Mouse (Mus musculus): ENCODE data around the gene C4bp.

DNA sequence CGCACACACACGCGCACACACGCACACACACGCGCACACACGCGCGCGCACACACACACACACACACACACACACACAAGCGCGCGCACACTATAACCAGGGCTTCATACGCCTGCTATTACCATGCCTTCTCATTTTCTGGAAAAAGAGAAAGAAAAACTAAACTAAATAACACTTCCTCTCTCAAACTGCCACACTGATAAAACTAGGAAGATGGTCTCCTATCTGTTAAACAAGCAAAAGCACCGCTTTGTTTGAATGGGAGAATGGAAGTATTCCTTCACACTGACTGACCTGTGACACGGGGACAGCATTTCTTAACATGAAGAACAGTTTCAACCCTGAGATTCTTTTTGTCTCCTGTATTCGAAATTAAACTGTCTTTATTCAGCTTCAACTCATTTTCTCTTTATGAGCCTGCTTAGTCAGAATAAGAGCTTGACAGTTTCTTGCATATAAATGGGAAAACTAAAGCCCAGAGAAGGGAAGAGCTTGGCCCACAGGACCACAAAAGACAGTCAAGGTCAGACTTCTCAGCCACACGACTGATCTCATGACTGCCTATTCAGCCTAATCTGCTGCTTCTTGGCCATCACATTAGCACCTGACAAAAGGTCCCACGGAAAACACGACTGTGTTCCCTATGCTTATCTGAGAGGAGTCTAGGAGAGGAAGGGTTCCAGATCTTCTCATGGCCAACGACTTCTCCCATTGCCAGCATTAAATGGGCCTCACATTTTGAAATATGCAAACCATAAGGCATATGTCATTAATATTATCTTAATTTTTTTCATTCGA is 49.0 kb upstream of the C4bp start:
- TF ChIP-seq POLR2AphosphoS2 (IDR thresholded peaks at IDR 0.05; ENCODE audit: insufficient read length, low read depth): no peak
- TF ChIP-seq POLR2A (IDR thresholded peaks at IDR 0.05; ENCODE audit: insufficient read length, low read depth): no peak
- TF ChIP-seq CEBPB (IDR thresholded peaks at IDR 0.05; ENCODE audit: insufficient read depth, poor library complexity, severe bottlenecking): no peak
- TF ChIP-seq E2F4 (IDR thresholded peaks at IDR 0.05; ENCODE audit: insufficient read depth): no peak
- TF ChIP-seq TCF12 (IDR thresholded peaks at IDR 0.05; ENCODE audit: insufficient read depth, poor library complexity, severe bottlenecking): no peak
- TF ChIP-seq REST (IDR thresholded peaks at IDR 0.05; ENCODE audit: insufficient read depth, insufficient read length): no peak
- no peak for TF ChIP-seq USF1 (IDR thresholded peaks at IDR 0.05; ENCODE audit: low read depth)
- TF ChIP-seq MYOD1 (IDR thresholded peaks at IDR 0.05; ENCODE audit: control insufficient read depth in 1 of 3, insufficient read length in 2 of 3, low read depth in 2 of 3): no peak
- TF ChIP-seq SRF (IDR thresholded peaks at IDR 0.05; ENCODE audit: control insufficient read depth, insufficient read length, low read depth): no peak
- no peak for TF ChIP-seq MAX (IDR thresholded peaks at IDR 0.05; ENCODE audit: low read depth)
- no peak for TF ChIP-seq MYOG (IDR thresholded peaks at IDR 0.05; ENCODE audit: control insufficient read depth in 1 of 3, insufficient read depth in 1 of 3, insufficient read length in 2 of 3, low read depth in 2 of 3)
- no peak for TF ChIP-seq TCF3 (IDR thresholded peaks at IDR 0.05; ENCODE audit: insufficient read length, low read depth)

Data from myocyte (in vitro differentiated cells).